Mouse (Mus musculus): ENCODE results near the gene Exo5.

Gene Exo5

GRCm38 (mm10) chr4:120924554-120925299, at the start of gene Exo5:
TSS of gene Exo5 (minus strand) at chr4:120925017.
- in situ Hi-C loops (cut with MboI, MseI): loop anchor here (10.0 kb wide), 2 partner anchors 640 to 1150 kb away; partner anchors contain the start of gene Foxo6 (in 1 of the 2)

DNA sequence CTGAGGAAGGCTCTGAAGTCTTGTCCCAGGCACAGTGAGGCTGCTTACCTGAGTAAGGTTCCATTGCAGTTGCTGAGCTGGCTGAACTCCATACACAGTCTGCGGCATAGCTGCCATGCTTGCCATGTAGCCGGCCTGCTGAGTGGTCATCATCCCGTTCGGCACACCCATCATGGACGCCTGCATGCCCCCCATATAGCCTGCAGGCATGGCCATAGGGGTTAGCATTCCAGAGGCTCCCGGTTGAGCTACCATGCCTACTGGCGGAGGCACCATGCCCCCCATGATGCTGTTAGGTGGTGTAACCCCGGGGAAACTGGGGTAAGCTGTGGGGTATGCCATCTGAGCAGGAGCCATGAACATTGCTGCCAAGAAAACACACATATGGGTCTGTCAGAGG, 47.0 kb upstream of the Exo5 start:
- in situ Hi-C loops (cut with MboI, MseI): no loop called here

DNA sequence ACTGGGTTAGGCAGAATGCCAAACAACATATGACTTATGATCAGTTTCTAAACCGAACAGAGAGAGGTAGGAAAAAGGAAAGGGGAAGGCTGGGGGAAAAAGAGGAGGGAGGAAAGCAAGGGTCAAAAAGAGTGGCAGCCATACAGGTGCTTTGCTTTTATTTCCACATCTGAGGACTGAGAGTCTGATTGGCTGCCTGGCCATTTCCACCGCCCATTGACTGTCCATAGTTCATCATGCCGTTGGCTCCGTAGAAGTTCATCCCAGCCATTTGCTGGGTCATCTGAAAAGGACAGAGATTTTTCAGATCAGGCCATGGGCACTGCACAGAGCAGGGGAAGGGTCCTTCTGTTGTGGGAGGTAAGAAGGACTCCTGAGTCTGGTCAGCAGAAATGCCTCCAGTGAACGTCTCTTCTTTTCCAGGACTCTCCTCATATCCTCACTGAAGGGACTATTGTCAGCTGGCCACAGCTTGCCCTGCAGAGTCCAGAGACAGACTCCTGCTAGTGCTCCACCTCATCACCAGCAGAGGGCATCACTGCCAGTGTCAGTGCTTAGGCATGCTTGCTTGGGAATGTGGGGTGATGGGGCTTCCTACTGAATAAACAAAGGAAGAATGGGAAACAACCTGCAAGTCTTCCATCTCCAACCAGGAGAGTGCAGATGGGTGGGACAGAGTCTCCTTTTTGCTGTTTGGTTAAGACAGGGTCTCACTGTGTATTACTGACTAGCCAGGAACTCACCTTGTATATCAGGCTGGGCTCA, 44.7 kb upstream of the Exo5 start:
- in situ Hi-C loops (cut with MboI, MseI): no loop called here

DNA sequence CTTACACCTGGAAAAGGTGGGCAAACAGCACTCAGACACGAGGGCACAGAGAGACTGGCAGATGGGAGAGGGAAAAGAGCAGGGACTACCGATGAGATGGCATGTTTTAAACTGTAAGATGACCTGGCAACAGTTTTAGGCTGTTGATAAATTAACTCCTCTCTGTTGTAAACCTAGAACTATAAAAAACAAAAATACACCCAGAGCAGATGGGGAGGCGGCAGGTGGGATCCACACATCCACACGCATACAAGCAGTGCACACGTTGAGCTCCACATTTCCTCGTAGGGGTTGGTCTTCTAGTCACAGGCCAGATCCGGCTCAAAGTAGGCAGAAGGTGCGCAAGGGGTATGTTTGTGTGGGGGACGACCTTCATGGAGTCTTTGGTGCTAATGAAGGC, 43.7 kb upstream of the Exo5 start:
- in situ Hi-C loops (cut with MboI, MseI): no loop called here

DNA sequence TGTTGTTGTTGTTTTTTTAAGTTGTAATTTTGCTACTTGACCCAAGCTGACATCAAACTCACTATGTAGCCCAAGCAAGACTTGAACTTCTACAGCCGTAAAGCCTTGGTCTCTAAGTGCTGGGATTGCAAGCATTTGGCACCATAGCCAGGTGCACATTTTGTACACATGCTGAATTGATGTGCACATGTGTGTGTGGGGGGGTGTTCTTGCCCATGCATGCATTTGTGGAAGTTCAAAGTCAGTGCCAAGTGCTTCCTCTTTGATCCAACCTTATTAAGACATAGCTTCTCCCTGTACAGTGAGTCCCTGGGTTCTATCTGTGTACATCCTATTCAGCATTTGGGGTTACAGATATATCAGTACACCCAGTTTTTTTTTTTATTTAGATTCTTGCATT, 30.8 kb upstream of the Exo5 start:
- in situ Hi-C loops (cut with MboI, MseI): no loop called here

DNA sequence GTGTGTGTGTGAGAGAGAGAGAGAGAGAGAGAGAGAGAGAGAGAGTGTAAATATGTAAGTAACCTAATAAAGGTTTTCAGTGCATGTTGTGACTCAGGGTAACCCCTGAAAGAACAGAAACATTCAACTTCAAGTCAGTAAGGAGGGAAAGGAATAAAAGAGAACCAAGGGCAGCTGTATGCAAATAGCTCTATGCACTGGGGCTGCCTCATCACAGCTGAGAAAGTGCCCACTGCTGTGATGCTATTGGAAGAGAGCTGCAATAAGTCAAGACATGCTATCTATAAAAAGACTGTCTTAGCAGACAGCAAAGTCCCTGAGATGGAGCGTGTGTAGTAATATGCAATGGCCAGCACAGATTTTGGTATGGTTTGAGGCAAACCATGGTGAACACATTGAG, 28.9 kb upstream of the Exo5 start:
- in situ Hi-C loops (cut with MboI, MseI): no loop called here

DNA sequence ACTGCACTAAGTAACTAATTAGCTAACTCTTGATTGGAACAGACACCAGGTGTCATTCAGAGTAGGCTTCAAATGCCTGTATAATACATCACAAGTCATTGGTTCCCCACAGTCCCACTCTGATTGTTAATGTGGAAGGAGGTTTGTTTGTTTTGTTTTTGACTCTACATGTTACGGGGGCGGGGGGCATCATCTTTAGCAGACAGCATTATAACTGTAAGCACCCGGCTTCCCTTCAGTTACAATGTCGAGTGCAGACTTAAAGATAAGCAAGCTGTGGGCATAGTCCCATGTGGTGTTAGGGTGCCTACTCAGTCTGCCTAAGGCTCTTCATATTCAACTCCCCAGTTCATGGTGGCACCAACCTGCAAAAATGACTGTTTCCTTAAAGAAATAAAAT, 28.2 kb upstream of the Exo5 start:
- in situ Hi-C loops (cut with MboI, MseI): no loop called here

DNA sequence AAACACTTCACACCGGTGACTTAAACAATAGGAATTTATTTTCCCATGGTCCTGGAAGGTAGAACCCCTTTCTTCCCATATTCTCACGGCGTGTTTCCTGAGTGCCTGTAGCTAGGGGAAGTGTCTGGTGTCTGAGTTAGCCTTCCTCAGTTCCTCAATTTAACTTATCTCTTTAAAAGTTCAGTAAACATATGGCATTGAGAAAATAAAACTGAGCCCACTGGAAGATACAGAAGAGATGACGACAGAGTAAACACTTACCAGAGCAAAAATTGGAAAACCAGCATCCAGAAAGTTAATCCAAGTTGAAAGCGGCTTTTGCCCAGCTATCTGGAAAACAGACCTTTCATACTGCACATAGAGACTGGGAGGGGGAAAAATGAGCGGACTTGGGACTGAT, 27.3 kb upstream of the Exo5 start:
- in situ Hi-C loops (cut with MboI, MseI): no loop called here

DNA sequence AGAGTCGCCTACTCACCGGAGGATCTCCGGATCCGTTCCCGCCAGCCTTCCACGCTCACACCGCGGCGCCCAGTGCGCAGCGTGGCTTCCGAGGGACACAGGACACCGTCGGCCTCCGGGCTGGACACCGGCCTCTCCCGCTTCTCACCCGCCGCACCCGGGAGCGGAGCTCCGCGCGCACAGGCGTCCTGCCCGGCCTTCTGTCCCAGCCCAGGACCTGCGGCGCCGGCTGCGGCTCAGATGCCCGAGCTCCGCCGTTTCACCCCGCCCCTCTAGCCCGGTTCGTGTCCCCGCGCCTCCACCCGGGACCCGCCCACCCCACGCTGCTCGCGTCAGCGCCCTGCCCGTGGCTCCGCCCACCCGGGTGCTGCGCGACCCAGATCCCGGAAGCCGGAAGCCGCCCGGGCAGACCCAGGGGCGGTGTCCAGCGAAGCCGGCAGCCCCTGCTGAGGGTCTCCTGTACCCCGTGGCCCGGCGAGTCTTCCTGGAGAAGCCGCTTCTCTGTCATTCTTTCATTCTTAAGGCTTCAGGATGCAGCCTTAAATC, 26.7 kb upstream of the Exo5 start, which contains the start of gene Zfp69:
TSS of gene Zfp69 (minus strand) at position 272 of the 546 bp plus-strand sequence.
- in situ Hi-C loops (cut with MboI, MseI): no loop called here

GRCm38 (mm10) chr4:120950763-120951427, 26.1 kb upstream of the Exo5 start:
- in situ Hi-C loops (cut with MboI, MseI): no loop called here

GRCm38 (mm10) chr4:120948938-120949337, 24.1 kb upstream of the Exo5 start:
- in situ Hi-C loops (cut with MboI, MseI): no loop called here

GRCm38 (mm10) chr4:120935006-120935405, 10.2 kb upstream of the Exo5 start:
- in situ Hi-C loops (cut with MboI, MseI): no loop called here

GRCm38 (mm10) chr4:120930736-120931135, 5.9 kb upstream of the Exo5 start:
- in situ Hi-C loops (cut with MboI, MseI): no loop called here

- in situ Hi-C loops (cut with MboI, MseI): loop anchor here (10.0 kb wide), 2 partner anchors 644 to 1154 kb away; partner anchors contain the start of gene Foxo6 (in 1 of the 2)
Measured at GRCm38 (mm10) chr4:120928686-120929085, 3.9 kb upstream of the Exo5 start.

GRCm38 (mm10) chr4:120925386-120925785, 569 bp upstream of the Exo5 start:
- in situ Hi-C loops (cut with MboI, MseI): loop anchor here (10.0 kb wide), 2 partner anchors 641 to 1151 kb away; partner anchors contain the start of gene Foxo6 (in 1 of the 2)

DNA sequence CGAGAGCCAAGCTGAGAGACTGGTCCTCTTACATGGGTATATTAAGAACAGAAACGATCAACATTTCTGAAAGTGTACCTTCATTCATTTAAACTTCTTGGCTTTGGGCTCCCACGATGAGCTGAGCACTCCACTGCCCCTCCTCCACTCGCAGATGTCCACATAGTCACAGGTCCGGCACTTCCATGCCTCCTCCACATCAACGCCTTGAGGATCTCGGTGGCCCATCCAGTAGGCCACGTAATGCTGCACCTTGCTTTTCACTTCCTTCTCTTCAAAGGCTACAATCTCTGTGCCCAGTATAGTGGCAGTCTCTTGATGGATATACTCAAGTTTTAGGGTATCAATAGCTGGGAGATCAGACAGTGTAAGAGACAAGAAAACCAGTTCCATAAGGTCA, 3.4 kb downstream of the Exo5 start:
- in situ Hi-C loops (cut with MboI, MseI): loop anchor here (10.0 kb wide), 2 partner anchors 637 to 1147 kb away; partner anchors contain the start of gene Foxo6 (in 1 of the 2)

- in situ Hi-C loops (cut with MboI, MseI): loop anchor here in 1 of 2 experiments (5.0 kb wide), 2 partner anchors 67 to 227 kb away; no protein-coding TSS in a partner anchor
Measured at GRCm38 (mm10) chr4:120914501-120914900, 10.3 kb downstream of the Exo5 start.

- in situ Hi-C loops (cut with MboI, MseI): loop anchor here in 1 of 2 experiments (5.0 kb wide), 2 partner anchors 67 to 227 kb away; no protein-coding TSS in a partner anchor
Measured at GRCm38 (mm10) chr4:120913861-120914260, 11.0 kb downstream of the Exo5 start.

GRCm38 (mm10) chr4:120913443-120913842, 11.4 kb downstream of the Exo5 start:
- in situ Hi-C loops (cut with MboI, MseI): loop anchor here in 1 of 2 experiments (5.0 kb wide), 2 partner anchors 66 to 226 kb away; no protein-coding TSS in a partner anchor

DNA sequence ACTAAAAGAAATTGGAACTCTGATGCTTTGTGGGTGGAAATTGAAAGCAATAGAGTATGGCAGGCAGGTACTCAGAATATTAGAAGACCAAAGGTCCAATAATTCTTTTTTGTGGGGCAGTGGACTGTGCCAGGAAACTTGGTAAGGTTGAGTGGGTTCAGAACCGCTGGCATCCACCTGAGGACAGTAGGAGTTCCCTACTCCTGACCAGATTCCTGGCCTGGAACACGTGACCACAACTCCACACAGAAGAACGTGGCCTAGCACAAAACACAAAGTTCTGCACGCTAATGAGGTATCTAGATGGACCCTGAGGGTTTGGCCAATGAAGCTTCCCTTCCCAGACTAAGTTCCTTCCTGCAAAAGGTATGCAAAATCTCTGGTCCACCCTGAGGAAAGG, 12.0 kb downstream of the Exo5 start:
- in situ Hi-C loops (cut with MboI, MseI): loop anchor here in 1 of 2 experiments (5.0 kb wide), 2 partner anchors 66 to 226 kb away; no protein-coding TSS in a partner anchor

- in situ Hi-C loops (cut with MboI, MseI): loop anchor here in 1 of 2 experiments (5.0 kb wide), 2 partner anchors 64 to 224 kb away; no protein-coding TSS in a partner anchor
Measured at GRCm38 (mm10) chr4:120911086-120911485, 13.7 kb downstream of the Exo5 start.
